Mouse (Mus musculus) liver, adult (tissue): ENCODE measurements around the gene Cypt12.

Experiments used
- GATA4 ChIP-seq: IDR thresholded peaks from 2 replicates; pipeline ENCODE4 v1.6.1; 2014; ENCODE audit warnings: mild to moderate bottlenecking, low read length; ENCODE audit not compliant: insufficient replicate concordance

The Cypt12 gene

GRCm38 (mm10) chr3:17948299-17948698, at the start of gene Cypt12:
Gene Cypt12 (plus strand): TSS chr3:17948410.
- no peak for TF ChIP-seq GATA4

- no peak for TF ChIP-seq GATA4
Observed at GRCm38 (mm10) chr3:17913796-17914195, 34.4 kb upstream of the Cypt12 start.

GRCm38 (mm10) chr3:17940206-17940605, 8.0 kb upstream of the Cypt12 start:
- TF ChIP-seq GATA4: no peak
